Mouse (Mus musculus) erythroblast, embryonic 14.5 days (primary cell): ENCODE data around the gene Lypla2.

Experiments
- GATA1 ChIP-seq: IDR thresholded peaks from 2 replicates; pipeline ENCODE4 v1.6.1; 2012; ENCODE audit warnings: low read length, inconsistent platforms, mixed read lengths
- TAL1 ChIP-seq: IDR thresholded peaks from 3 replicates; pipeline ENCODE4 v1.6.1; 2012; ENCODE audit warnings: low read length, inconsistent platforms, mixed read lengths

DNA sequence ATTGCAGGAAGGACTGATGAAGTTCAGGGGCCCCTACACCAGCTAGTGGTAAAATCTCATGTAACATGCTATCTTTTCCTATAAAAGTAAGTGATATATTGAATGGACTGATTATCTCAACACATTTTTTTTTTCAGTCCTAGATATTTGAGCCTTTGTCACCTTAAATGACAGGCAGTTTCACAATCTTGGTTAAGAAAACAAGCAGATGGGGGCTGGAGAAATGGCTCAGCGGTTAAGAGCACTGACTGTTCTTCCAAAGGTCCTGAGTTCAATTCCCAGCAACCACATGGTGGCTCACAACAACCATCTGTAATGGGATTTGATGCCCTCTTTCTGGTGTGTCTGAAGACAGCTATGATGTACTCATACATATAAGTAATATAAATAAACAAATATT lies 50.2 kb downstream of the Lypla2 start:
- TF ChIP-seq TAL1, result no peak
- no peak for TF ChIP-seq GATA1
